Mouse (Mus musculus) kidney, postnatal 0 days (tissue): Measurements from ENCODE around the gene Pid1. TPM values are rescaled to one million over a fixed set of nuclear protein-coding genes. Genes with fewer than 3 reads are reported as not detected.

Source experiments
- ATAC-seq: fragments of 200-750 bp; cut with Nextera tagmentation; replicated peaks from 2 replicates; pipeline ENCODE4 v1.8.0; 2017; ENCODE audit warnings: low read depth, moderate number of reproducible peaks, moderate TSS enrichment, moderate library complexity; ENCODE audit not compliant: low FRiP score
- DNase-seq: peaks from one replicate; pipeline ENCODE4 v3.0.0-alpha.2; 2016; ENCODE audit warnings: low spot score
- H3K27ac ChIP-seq: fragments of 300-500 bp; sonication (generic); 2 replicates; pipeline ENCODE4 v1.5.1; 2014; ENCODE audit warnings: mild to moderate bottlenecking
- H3K27me3 ChIP-seq: fragments of 300-500 bp; sonication (generic); 2 replicates; pipeline ENCODE4 v1.6.1; 2014; ENCODE audit warnings: low read length, mixed read lengths; ENCODE audit not compliant: insufficient read depth
- H3K36me3 ChIP-seq: fragments of 300-500 bp; sonication (generic); 2 replicates; pipeline ENCODE4 v1.6.1; 2014; ENCODE audit warnings: low read length, mixed read lengths; ENCODE audit not compliant: insufficient read depth
- H3K4me1 ChIP-seq: fragments of 300-500 bp; sonication (generic); replicated peaks from 2 replicates; pipeline ENCODE4 v1.6.1; 2014; ENCODE audit warnings: antibody characterized with exemption, low read length, mixed read lengths; ENCODE audit not compliant: insufficient read depth
- H3K4me2 ChIP-seq: fragments of 300-500 bp; sonication (generic); 2 replicates; pipeline ENCODE4 v1.6.1; 2014; ENCODE audit warnings: mild to moderate bottlenecking, low read length, moderate library complexity, mixed read lengths
- H3K4me3 ChIP-seq: fragments of 300-500 bp; sonication (generic); replicated peaks from 2 replicates; pipeline ENCODE4 v1.5.1; 2014; ENCODE audit warnings: low read depth, low read length
- H3K9ac ChIP-seq: fragments of 300-500 bp; sonication (generic); 2 replicates; pipeline ENCODE4 v1.6.1; 2014; ENCODE audit warnings: low read depth, low read length
- H3K9me3 ChIP-seq: fragments of 300-500 bp; sonication (generic); replicated peaks from 2 replicates; pipeline ENCODE4 v1.6.1; 2016; ENCODE audit warnings: low read length, inconsistent platforms, mixed read lengths
- CTCF ChIP-seq: IDR thresholded peaks from 2 replicates; pipeline ENCODE4 v1.5.1; 2016; ENCODE audit warnings: antibody characterized with exemption, low read depth, mild to moderate bottlenecking, moderate library complexity
- WGBS: fragments of 180-500 bp; shearing (Covaris S2); extraction: QIAGEN DNeasy Blood & Tissue Kit; methylation state at CpG from one replicate; pipeline ENCODE4 v1.1.7; 2014; 5-methylcytosine and 5-hydroxymethylcytosine counted together
- polyA plus RNA-seq: library from polyadenylated mRNA; unstranded; fragments of >200 nt; fragmentation: Nextera tagmentation; extraction: Ambion mirVana; gene quantifications from 2 replicates; pipeline ENCODE4 v1.2.1, GENCODE M21; 2015

The Pid1 gene
- polyA plus RNA-seq, 1 experiment from 2014 or later = 21.2 TPM

GRCm38 (mm10) chr1:84177033-84177432, 186.9 kb downstream of the Pid1 start:
- DNase-seq = no peak
- Histone ChIP-seq H3K27me3 (no peaks in the 10 kb centered on the region), H3K9ac (no peak overlapping the region), H3K4me1 (no peaks in the 10 kb centered on the region), H3K4me2 (no peak overlapping the region), H3K4me3 (no peak overlapping the region), H3K9me3 (no peaks in the 10 kb centered on the region), H3K36me3 (no peaks in the 10 kb centered on the region), H3K27ac (no peak overlapping the region)
- no peak for TF ChIP-seq CTCF
- ATAC-seq = no peak
- WGBS = 33% methylated on average over 2 of the region's 2 CpGs

GRCm38 (mm10) chr1:84172941-84173340, 191.0 kb downstream of the Pid1 start:
- no peaks in the 10 kb centered on the region for H3K9me3 ChIP-seq
- H3K9ac ChIP-seq = no peak overlapping the region
- no peak overlapping the region for H3K4me3 ChIP-seq
- TF ChIP-seq CTCF = no peak
- no peak for ATAC-seq
- H3K27ac ChIP-seq = no peak overlapping the region
- H3K36me3 ChIP-seq = no peaks in the 10 kb centered on the region
- H3K4me2 ChIP-seq = no peak overlapping the region
- WGBS = 63% methylated on average over 6 of the region's 6 CpGs
- no peaks in the 10 kb centered on the region for H3K27me3 ChIP-seq
- DNase-seq = no peak
- H3K4me1 ChIP-seq = no peaks in the 10 kb centered on the region

GRCm38 (mm10) chr1:84157790-84158189, 206.2 kb downstream of the Pid1 start:
- no peak for ATAC-seq
- WGBS = 88% methylated on average over 3 of the region's 3 CpGs
- no peaks in the 10 kb centered on the region for H3K9me3 ChIP-seq
- no peak overlapping the region for H3K4me3 ChIP-seq
- TF ChIP-seq CTCF = no peak
- no peak overlapping the region for H3K9ac ChIP-seq
- no peak for DNase-seq
- no peaks in the 10 kb centered on the region for H3K4me1 ChIP-seq
- no peak overlapping the region for H3K27ac ChIP-seq
- no peak overlapping the region for H3K4me2 ChIP-seq
- no peaks in the 10 kb centered on the region for H3K36me3 ChIP-seq
- H3K27me3 ChIP-seq = no peaks in the 10 kb centered on the region

GRCm38 (mm10) chr1:84155585-84155930, 208.4 kb downstream of the Pid1 start:
- Histone ChIP-seq H3K27ac (no peak overlapping the region), H3K27me3 (no peaks in the 10 kb centered on the region), H3K4me3 (no peak overlapping the region), H3K9ac (no peak overlapping the region), H3K36me3 (no peaks in the 10 kb centered on the region), H3K4me2 (no peak overlapping the region), H3K4me1 (no peaks in the 10 kb centered on the region), H3K9me3 (no peaks in the 10 kb centered on the region)
- ATAC-seq = no peak
- DNase-seq = no peak
- TF ChIP-seq CTCF = no peak
- 21% methylated on average over 2 of the region's 2 CpGs for WGBS

DNA sequence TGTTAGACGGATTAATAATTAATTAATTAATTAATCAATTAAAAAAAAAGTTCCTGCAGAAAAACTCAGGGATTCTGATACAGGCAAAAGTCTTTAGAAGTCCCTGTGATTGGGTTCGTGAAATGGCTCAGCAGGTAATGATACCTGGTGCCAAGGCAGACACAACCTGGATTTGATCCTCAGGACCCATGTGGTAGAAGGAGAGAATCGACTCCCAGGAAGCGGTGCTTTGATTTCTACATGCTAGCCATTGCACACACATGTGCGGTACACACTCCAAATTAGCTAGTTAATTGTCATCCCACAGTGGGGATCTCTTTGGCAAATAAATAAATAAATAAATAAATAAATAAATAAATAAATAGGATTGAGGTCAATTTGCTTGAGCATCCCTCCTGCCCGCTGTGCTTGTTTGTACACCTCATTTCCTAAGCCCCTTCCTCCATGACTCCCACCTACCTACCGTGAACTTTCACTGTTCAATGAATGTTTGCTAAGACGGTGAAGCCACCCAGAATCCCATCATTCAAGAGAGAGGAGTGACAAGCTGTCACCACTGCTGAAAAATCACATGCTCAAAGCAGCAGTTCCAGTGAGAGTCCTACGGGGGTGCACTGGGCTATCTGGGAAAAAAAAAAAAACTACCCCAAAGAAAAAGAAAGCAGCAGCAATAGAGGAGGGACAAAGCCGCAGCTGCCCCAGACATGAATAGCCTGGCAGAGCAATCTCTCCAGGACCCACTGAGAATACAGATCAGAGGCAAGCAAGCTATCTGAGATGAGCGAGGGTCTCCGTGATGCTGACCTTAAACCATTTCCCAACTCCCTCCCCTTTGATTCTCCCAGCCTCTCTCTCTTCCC, 209.0 kb downstream of the Pid1 start:
- 76% methylated on average over 12 of the region's 12 CpGs for WGBS
- no peak for TF ChIP-seq CTCF
- no peaks in the 10 kb centered on the region for H3K36me3 ChIP-seq
- H3K9ac ChIP-seq = no peak overlapping the region
- DNase-seq (no peak), ATAC-seq (no peak)
- no peak overlapping the region for H3K4me2 ChIP-seq
- no peaks in the 10 kb centered on the region for H3K9me3 ChIP-seq
- no peaks in the 10 kb centered on the region for H3K27me3 ChIP-seq
- no peaks in the 10 kb centered on the region for H3K4me1 ChIP-seq
- H3K4me3 ChIP-seq = no peak overlapping the region
- no peak overlapping the region for H3K27ac ChIP-seq

- no peak overlapping the region for H3K4me3 ChIP-seq
- H3K4me1 ChIP-seq = no peaks in the 10 kb centered on the region
- ATAC-seq = no peak
- no peaks in the 10 kb centered on the region for H3K36me3 ChIP-seq
- H3K27ac ChIP-seq = no peak overlapping the region
- no peak overlapping the region for H3K9ac ChIP-seq
- 56% methylated on average over 4 of the region's 4 CpGs for WGBS
- H3K9me3 ChIP-seq = no peaks in the 10 kb centered on the region
- peak; percentile 60 for DNase-seq
- TF ChIP-seq CTCF = peak; percentile 67
- no peaks in the 10 kb centered on the region for H3K27me3 ChIP-seq
- no peak overlapping the region for H3K4me2 ChIP-seq
Observed at GRCm38 (mm10) chr1:84153943-84154342, 210.0 kb downstream of the Pid1 start.
